Mouse (Mus musculus): ENCODE data around the gene Hs3st3b1.
A peak's percentile ranks its signal among the peaks of the same experiment; 100 is the strongest.

The Hs3st3b1 gene

DNA sequence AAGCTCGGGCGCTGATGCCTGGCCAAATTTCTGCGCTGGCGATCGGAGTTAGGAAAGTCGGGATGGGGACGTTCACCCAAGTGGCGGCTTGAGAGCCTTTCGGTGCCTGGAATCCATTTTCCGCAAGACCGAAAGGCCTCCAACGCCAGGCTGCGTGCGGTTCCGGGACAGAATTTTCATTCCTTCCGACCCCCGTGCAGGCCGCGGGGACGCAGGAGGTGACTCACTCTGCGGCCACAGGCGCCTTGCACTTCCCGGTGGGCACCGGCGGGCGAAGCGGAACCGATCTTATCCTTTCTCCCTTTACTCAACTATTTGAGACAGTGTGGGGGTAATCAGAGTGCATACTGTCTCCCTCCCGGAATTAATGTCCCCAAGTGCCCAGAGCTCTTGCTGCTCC is 1.3 kb upstream of the Hs3st3b1 start:
- DNase-seq (ENCODE audit: low read depth, low spot score) = no peak

DNA sequence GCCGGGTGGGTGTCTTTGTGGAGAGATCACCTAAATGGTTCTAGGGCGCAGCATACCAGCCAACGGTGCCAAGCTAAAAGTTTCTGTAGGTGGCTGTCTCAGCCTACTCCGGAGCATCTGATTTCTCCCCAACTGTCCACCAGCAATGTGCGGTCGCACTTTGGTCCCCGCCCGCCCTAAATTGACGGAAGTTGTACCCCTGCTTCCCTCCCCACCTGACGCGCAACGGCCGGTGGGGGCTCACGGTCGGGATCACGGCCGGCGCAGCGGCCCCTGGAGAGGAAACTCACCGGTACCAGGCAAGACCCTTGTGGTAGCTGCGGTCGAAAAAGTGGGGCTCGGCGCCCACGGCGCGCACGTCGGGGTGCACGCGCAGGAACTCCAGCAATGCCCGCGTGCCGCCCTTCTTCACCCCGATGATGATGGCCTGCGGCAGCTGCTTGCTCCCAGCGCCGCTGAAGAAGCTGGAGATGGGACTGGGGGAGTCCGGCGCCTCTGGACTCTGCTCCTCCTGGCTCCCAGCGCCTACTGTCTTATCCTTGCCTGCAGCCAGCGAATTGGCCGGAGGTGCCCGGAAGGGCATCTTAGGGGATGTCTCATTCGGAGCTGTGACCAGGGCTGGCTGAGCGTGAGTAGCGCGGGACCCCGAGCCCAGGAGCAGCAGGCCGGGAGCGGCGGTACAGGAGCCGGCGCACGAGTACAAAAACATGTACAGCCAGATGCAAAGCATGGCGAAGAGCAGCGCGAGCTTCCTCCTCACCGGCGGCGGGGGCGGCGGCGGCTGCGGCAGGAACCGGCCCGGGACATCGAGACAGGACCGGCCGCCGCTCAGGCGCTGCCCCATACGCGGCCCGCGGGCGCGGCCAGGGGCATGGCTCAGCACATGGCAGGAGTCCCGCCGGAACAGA is 792 bp downstream of the Hs3st3b1 start:
- no peak for DNase-seq (ENCODE audit: low read depth, low spot score)

DNA sequence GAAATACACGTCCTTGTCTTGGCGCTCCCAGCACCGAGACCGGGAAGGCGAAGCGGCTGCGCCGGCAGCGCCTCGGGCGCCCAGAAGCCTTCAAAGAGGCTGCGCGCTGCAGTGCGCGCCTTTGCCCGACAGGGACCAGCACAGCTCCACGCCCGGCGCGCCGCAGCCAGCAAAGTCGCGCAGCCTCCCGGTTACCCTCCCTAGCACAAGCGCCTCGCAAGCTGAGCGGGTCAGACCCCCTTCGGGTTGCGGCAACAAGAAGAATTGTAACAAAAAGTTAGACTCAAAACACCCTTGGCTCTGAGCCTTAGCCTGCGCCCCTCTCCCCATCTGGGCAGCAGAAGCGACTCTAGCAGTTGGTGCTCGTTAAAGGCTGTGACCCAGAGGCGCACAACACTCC is 1.6 kb downstream of the Hs3st3b1 start:
- peak; percentile 92 for DNase-seq (ENCODE audit: low read depth, low spot score)

DNA sequence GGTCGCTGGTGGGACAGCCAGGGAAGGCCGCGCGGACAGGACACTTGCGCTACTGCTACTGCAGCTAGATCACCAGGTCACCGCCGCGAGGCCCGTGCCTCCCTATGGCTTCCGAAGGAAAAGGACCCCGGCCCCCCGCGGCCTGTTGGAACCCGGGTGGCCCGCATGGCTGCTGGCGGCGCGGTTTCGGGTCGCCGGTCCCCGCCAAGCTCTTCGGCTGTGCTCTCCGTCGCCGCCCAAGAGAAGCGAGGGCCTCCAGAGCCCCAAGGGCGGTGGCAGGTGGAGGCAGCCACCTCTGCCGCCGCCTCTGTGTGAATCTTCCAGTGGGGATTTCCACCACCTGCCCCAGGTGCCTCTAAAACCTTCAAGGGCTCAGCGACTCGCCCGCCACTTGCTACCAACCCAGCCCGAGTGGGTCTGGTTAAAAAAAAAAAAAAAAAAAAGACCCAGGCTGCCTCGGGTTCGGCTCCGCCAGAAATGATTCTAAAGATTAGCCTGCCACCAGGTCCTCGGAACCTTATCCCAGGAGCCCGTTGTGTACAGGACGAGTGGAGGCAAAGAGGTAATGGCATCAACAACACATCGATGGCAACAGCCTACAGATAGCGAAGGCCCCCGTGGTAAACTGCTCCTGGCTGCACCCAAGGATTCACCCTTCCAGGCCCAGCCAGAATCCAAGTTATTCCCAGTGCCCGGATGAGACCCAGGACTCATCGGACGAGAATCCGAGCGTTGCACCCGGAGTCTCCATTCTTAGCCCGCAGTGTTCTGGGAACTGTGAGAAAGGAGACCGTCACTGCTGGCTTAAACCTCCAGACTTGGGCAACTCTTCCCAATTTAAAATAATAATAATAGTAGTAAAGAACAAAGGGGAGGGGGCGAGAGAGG is 2.6 kb downstream of the Hs3st3b1 start:
- no peak for DNase-seq (ENCODE audit: low read depth, low spot score)

- DNase-seq (ENCODE audit: low read depth, low spot score) = no peak
Measured at GRCm38 (mm10) chr11:63918321-63919105, 3.6 kb downstream of the Hs3st3b1 start.

GRCm38 (mm10) chr11:63917561-63917960 is 4.5 kb downstream of the Hs3st3b1 start:
- no peak for DNase-seq (ENCODE audit: low read depth, low spot score)

DNA sequence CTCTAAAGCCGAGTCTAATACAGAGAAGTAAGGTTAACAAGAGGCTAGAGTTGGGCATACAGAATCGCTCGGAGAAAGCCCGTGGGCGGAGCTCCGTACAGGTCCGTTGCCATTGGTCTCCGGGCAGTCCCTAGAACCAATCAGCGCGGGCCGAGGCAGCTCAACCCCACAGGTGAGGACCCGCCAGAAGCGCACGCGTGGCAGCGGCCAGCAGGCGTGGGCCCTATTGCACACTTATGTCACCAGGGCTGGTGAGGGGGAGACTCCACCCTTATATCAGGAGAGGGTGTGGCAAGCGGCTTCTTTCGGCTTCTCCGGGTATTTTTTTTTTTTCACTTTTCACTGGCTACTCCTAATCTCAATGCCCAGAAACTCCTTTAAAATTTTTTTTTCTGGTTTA is 7.7 kb downstream of the Hs3st3b1 start:
- peak; percentile 81 for DNase-seq (ENCODE audit: low read depth, low spot score)

GRCm38 (mm10) chr11:63913936-63914335 is 8.2 kb downstream of the Hs3st3b1 start:
- DNase-seq (ENCODE audit: low read depth, low spot score) = no peak

GRCm38 (mm10) chr11:63911001-63911400 is 11.1 kb downstream of the Hs3st3b1 start:
- DNase-seq (ENCODE audit: low read depth, low spot score) = no peak

DNA sequence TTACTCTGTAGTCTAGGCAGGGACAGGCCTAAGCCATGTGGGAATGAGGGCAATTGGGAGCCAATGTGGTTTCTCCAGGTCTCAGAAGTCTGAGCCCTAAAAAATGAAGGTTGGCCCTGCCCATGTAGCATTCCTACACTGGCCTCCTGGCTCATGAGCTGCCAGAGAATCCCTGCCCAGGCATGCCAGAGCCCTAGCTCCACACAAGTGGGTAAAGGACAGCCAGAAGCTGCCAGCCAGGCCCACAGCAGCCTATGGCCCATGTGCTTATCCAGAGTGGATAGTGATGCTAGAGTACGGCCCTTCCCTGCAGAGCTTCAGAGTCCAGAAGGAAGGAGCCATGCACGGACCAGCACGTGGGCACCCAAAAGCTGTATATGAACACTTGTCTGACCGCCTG is 12.1 kb downstream of the Hs3st3b1 start:
- DNase-seq (ENCODE audit: low read depth, low spot score) = no peak

GRCm38 (mm10) chr11:63908500-63908899 is 13.6 kb downstream of the Hs3st3b1 start:
- no peak for DNase-seq (ENCODE audit: low read depth, low spot score)

GRCm38 (mm10) chr11:63906552-63907353 is 15.3 kb downstream of the Hs3st3b1 start:
- DNase-seq (ENCODE audit: low read depth, low spot score) = no peak

DNA sequence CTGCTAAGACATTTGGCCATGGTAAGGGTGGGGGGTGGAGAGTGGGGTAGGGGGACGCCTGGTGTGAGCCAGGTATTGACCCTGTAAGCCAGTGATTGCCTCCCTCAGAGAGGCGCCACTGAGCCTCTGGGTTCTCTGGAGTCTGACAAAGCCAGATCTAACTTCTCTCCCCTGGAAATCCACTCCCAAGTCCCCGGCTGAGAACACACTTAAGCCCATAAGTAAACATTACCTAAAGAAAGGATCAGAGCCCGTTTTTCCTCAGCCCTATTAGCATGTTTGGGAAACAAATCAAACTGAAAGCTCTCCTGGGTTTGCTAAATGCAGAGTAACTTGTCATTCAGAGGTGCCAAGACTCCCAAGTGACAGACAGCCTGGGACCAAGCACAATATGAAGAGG is 17.3 kb downstream of the Hs3st3b1 start:
- DNase-seq (ENCODE audit: low read depth, low spot score) = no peak

DNA sequence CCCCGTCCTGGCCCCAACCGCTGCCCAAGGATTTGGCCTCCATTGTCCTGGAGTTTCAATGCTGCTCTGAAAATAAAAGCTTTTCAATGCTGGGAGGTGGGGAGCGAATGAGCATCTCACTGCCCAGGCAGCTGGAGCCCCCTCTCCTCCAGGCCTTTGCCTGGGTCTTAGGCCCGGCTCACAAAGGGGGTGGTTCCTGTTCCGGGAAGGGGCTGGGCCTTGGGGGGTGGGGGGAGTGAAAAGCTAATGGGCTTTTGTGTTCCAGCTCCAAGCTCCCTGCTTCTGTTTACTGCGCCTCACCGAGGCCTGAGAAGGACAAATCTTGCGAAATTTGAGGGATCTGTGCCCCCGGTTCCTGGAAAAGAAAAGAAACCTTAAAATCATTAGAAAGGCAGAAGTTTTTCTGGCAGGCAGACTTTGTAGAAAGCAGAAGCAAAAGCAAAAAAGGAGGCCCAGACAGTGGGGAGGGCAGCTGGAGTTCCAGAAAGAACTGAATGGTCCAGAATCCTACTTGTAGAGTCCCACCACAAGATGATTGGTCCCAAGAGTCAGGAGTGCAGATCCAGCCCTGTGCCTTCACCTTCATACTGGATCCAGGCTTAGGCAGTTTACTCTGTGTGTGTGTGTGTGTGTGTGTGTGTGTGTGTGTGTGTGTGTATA is 23.5 kb downstream of the Hs3st3b1 start:
- DNase-seq (ENCODE audit: low read depth, low spot score) = peak; percentile 74

DNA sequence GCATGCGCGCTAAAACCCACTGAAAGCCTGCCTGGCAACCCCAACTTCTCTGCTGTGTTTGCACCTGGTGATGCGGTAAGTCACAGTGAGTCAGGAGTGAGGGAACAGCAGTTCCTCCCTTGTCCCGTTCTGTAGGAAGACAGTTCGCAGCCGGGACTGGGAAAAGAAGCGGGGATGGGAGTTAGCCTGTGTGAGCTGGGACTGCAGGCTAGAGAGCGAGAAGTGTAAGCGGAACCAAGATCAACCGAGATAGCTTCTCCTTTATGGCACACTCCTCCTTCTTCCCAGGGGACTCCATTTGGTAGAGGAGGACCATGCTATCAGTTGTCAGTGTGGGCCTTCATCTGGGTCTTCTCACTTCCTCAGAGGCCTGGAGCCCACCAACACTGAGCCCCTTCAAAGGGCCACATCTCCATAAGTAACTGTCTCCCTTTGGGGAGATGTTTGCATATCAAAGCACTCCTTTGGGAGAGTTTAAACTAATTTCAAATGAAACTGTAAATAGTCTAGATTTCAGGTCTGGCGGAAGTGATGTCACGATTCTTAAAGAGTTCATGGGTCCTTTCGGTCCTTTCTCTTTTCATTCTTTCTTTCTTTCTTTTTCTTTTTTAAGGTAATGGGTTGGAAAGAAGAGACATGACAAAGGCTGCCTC is 24.1 kb downstream of the Hs3st3b1 start:
- DNase-seq (ENCODE audit: low read depth, low spot score) = no peak

DNA sequence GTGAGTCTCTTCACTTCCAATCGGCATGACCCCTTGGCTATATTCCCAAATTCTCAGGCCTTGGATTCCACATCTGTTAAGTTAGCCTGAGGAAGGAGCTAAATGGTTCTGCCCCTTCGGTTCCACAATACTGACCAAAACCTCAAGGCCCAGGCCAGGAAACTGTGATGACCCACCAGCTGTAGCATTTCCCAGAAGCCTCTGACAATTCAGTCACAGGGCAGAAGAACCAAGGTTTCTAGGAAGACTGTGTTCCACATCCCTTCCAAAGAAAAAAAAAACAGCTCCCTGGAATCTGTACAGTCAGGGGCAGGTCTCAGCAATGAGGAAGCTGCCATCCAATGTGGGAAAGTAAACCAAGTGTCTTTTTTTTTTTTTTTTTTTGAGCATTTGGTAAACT is 25.1 kb downstream of the Hs3st3b1 start:
- DNase-seq (ENCODE audit: low read depth, low spot score) = no peak

GRCm38 (mm10) chr11:63894188-63894587 is 27.9 kb downstream of the Hs3st3b1 start:
- no peak for DNase-seq (ENCODE audit: low read depth, low spot score)

DNA sequence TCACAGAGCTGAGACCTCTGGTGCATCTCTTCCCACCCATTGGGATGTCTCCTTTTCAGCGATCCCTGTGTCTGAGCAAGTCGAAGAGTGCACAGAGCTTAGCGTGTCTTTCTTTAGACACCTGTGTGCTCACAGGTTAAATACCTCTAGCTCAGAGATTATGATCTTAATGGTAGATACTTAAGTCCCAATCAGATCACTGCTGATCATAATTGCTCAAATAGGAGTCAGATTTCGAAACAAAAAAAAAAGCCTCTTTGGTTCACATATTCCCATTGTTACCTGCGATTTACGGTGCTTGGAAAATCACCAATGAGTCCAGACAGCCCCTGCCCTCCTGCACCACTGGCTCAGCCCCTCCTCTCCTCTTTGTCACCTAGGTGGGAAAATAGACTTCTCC is 28.5 kb downstream of the Hs3st3b1 start:
- DNase-seq (ENCODE audit: low read depth, low spot score) = no peak

GRCm38 (mm10) chr11:63891479-63892020 is 30.5 kb downstream of the Hs3st3b1 start:
- no peak for DNase-seq (ENCODE audit: low read depth, low spot score)

DNA sequence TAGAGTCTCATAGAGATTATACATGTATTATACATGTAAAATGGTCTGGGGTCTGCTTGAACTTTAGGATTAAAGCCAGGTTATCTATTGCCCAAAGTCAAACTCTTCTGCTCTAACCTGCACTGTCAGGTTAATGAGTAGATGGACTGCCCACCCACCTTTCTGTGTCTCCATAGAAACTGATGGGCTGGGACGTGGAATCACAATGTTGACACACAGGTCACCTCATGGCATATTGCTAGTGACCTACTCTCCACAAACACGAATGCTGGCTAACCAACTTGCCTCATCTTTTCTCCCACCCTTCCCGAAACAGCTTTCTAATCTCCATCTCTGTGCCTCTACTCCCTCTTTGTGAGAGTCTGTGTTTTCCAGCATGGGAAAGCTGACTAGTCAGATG is 38.7 kb downstream of the Hs3st3b1 start:
- DNase-seq (ENCODE audit: low read depth, low spot score) = no peak

Data from mesoderm, embryonic 11.5 days (tissue).